Mouse (Mus musculus) embryonic facial prominence, embryonic 13.5 days (tissue): Measurements from ENCODE around the gene Wbp2nl. TPM values are rescaled to one million over a fixed set of nuclear protein-coding genes. Genes with fewer than 3 reads are reported as not detected.

ENCODE experiments used
- ATAC-seq: fragments of 200-750 bp; cut with Nextera tagmentation; 2 replicates; pipeline ENCODE4 v1.8.0; 2017; ENCODE audit warnings: low read depth; ENCODE audit not compliant: insufficient number of reproducible peaks, insufficient read depth, low FRiP score, low TSS enrichment
- H3K27ac ChIP-seq: fragments of 300-500 bp; sonication (generic); 2 replicates; pipeline ENCODE4 v1.5.1; 2015; ENCODE audit warnings: moderate library complexity, mild to moderate bottlenecking, inconsistent platforms
- H3K27me3 ChIP-seq: fragments of 300-500 bp; sonication (generic); 2 replicates; pipeline ENCODE4 v1.6.1; 2015; ENCODE audit warnings: mild to moderate bottlenecking, inconsistent platforms
- H3K36me3 ChIP-seq: fragments of 300-500 bp; sonication (generic); 2 replicates; pipeline ENCODE4 v1.6.1; 2015; ENCODE audit warnings: mild to moderate bottlenecking, inconsistent platforms
- H3K4me1 ChIP-seq: fragments of 300-500 bp; sonication (generic); 2 replicates; pipeline ENCODE4 v1.6.1; 2015; ENCODE audit warnings: inconsistent platforms
- H3K4me2 ChIP-seq: fragments of 300-500 bp; sonication (generic); 2 replicates; pipeline ENCODE4 v1.6.1; 2015; ENCODE audit warnings: moderate library complexity, mild to moderate bottlenecking, inconsistent platforms
- H3K4me3 ChIP-seq: fragments of 300-500 bp; sonication (generic); 2 replicates; pipeline ENCODE4 v1.5.1; 2015; ENCODE audit warnings: mild to moderate bottlenecking, inconsistent platforms
- H3K9ac ChIP-seq: fragments of 300-500 bp; sonication (generic); 2 replicates; pipeline ENCODE4 v1.6.1; 2015; ENCODE audit warnings: mild to moderate bottlenecking, inconsistent platforms
- H3K9me3 ChIP-seq: fragments of 300-500 bp; sonication (generic); 2 replicates; pipeline ENCODE4 v1.6.1; 2016; ENCODE audit warnings: inconsistent platforms
- WGBS: fragments of 180-500 bp; shearing (Covaris S2); methylation state at CpG from one replicate; pipeline ENCODE4 v1.1.7; 2015; ENCODE audit warnings: mixed read lengths; 5-methylcytosine and 5-hydroxymethylcytosine counted together
- polyA plus RNA-seq: library from polyadenylated mRNA; unstranded; fragments of >200 nt; fragmentation: Nextera tagmentation; extraction: Ambion mirVana; gene quantifications from 2 replicates; pipeline ENCODE4 v1.2.1, GENCODE M21; 2015

Wbp2nl gene
- polyA plus RNA-seq, 1 experiment from 2014 or later, result not detected

DNA sequence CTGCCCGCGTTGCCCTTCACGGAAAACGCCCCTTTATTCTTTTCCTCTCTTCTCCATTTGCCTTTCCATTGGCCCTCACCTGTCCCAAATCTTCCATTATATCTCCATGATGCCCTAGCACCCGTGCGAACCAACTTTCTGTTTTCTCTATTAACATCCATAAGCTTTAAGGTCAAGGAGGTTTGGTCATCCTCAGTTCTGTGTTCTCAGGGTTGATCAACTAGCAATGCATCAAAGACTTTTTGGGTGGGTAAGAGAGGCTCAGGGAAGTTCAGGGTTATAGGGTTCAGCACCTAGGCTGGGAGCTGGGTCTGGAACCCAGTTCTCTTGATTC, 24.2 kb upstream of the Wbp2nl start, which contains the start of gene Sept3:
TSS of gene Sept3 (plus strand) at position 301 of the 334 bp plus-strand sequence.
- Histone ChIP-seq H3K9ac (peak within 1 kb of the TSS; percentile 82), H3K4me3 (peak within 1 kb of the TSS; percentile 66), H3K36me3 (peaks cover 12% of the 10 kb centered on the region), H3K4me2 (peak within 1 kb of the TSS; percentile 95), H3K27ac (0 out of 2 replicates have a peak within 1 kb of the TSS, but pooled peaks have one; percentile 22), H3K27me3 (peaks cover 47% of the 10 kb centered on the region), H3K4me1 (peaks cover 12% of the 10 kb centered on the region), H3K9me3 (no peaks in the 10 kb centered on the region)
- 29% methylated on average over 6 of the region's 6 CpGs for WGBS
- ATAC-seq, result no peak

DNA sequence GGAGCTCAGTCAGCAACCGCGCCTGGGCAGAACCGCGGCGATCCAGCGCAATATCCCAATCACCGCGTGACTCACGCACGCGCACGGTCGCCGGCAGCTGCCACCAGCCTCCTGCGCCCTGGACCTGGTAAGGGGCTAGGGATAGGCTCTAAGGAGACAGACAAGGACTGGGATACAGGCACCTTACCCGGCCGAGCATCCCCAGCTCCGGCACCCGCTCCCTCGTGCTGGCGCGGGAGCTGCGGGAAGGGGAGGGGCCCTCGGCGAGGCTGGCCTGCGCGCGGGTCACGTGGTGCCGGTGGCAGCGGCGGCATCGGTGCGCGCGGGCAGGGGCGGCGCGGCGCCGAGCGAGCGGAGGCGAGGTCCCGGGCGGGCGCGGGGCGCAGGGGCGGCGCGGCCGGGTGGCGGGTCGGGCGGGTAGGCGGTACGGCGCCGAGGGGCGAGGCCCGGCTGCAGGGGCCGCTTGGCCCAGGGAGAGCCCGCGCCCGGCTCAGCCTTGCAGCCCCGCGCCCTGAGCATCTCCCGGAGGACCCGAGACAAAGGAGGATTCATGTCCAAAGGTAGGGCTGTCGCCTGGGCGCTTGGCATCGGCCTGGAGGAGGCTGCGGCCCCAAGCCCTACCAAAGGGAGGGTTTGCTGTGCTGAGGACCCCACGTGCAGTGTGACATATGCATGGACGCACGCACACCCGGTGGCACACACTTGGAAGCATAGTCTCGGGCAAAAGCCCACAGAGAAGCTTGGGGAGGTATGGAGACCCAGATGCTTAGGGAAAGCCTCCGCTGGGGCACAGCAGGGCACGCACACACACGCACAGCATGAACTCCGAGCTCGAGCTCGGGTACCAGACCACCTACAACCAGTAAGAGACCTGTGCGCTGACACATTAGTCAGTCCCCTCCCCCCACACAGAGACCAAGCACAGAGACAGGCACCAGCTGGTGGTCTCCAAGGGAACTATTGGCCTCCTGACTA, 23.5 kb upstream of the Wbp2nl start:
- peak overlapping the region; percentile 95 for H3K4me2 ChIP-seq
- H3K4me1 ChIP-seq, result peaks cover 12% of the 10 kb centered on the region
- peak overlapping the region; percentile 82 for H3K9ac ChIP-seq
- H3K4me3 ChIP-seq, result peak overlapping the region; percentile 66
- under 1% methylated on average over 82 of the region's 86 CpGs for WGBS
- 0 out of 2 replicates have a peak overlapping the region, but pooled peaks have one; percentile 22 for H3K27ac ChIP-seq
- H3K27me3 ChIP-seq, result peaks cover 47% of the 10 kb centered on the region
- H3K36me3 ChIP-seq, result peaks cover 18% of the 10 kb centered on the region
- no peaks in the 10 kb centered on the region for H3K9me3 ChIP-seq
- peak; percentile 49 for ATAC-seq

DNA sequence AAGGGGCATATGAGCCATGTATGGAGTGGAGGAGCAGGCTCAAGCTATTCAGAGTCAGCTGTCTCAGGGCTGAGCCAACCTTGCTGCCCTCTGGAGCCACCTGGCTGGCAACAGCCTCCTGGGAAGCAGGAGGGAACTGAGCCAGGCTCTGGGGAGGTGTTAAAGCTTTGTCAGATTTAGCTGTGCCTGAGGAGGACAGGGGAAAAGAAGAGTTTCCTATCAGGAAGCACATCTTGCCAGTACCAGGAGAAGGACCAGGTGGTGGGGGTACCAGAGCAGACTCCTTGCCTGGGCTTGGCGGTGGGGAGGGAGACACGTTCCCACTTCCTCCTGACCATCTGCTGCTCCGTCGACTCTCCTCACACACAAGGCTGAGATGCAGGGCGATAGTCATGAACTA, 21.2 kb upstream of the Wbp2nl start:
- Histone ChIP-seq H3K27ac (no peak overlapping the region), H3K27me3 (peaks cover 35% of the 10 kb centered on the region), H3K9ac (no peak overlapping the region), H3K9me3 (no peaks in the 10 kb centered on the region), H3K36me3 (peaks cover 37% of the 10 kb centered on the region), H3K4me1 (peaks cover 12% of the 10 kb centered on the region), H3K4me3 (no peak overlapping the region), H3K4me2 (no peak overlapping the region)
- WGBS, result 88% methylated on average over 5 of the region's 5 CpGs
- ATAC-seq, result no peak

DNA sequence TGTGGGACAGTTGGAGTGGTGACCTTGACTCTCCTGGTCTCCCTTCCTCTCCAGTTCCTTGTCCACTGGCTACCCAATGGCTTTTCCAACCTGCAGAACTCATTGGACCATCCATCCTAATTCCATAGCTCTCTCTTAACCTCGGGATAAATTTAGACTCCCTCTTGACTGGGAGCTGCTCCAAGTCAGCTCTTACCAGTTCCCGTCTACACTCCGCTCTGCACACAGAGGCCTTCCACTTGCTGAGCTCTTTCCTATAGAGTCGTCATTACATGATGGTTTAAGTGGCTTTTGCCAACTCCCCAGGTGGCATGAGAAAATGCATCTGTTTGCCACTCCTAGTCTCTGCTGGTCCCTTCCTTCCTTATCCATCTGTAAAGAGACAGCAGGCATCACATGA, 18.1 kb upstream of the Wbp2nl start:
- Histone ChIP-seq H3K27ac (no peak overlapping the region), H3K9me3 (no peaks in the 10 kb centered on the region), H3K27me3 (peaks cover 7% of the 10 kb centered on the region; the same call in 1 of the 2 replicates), H3K4me2 (no peak overlapping the region), H3K4me3 (no peak overlapping the region), H3K9ac (no peak overlapping the region), H3K4me1 (peaks cover 9% of the 10 kb centered on the region), H3K36me3 (peaks cover 67% of the 10 kb centered on the region)
- 82% methylated on average over 4 of the region's 4 CpGs for WGBS
- no peak for ATAC-seq

GRCm38 (mm10) chr15:82286157-82286556, 12.6 kb upstream of the Wbp2nl start:
- no peak for ATAC-seq
- no peak overlapping the region for H3K4me2 ChIP-seq
- H3K9me3 ChIP-seq, result no peaks in the 10 kb centered on the region
- H3K27me3 ChIP-seq, result no peaks in the 10 kb centered on the region
- H3K4me1 ChIP-seq, result no peaks in the 10 kb centered on the region
- H3K4me3 ChIP-seq, result no peak overlapping the region
- H3K9ac ChIP-seq, result no peak overlapping the region
- peaks cover 79% of the 10 kb centered on the region for H3K36me3 ChIP-seq
- WGBS, result 66% methylated on average over 12 of the region's 12 CpGs
- no peak overlapping the region for H3K27ac ChIP-seq

- no peak for ATAC-seq
- Histone ChIP-seq H3K4me1 (peaks cover 14% of the 10 kb centered on the region), H3K27me3 (no peaks in the 10 kb centered on the region), H3K4me2 (no peak overlapping the region), H3K9ac (no peak overlapping the region), H3K36me3 (peaks cover 54% of the 10 kb centered on the region), H3K27ac (no peak overlapping the region), H3K9me3 (no peaks in the 10 kb centered on the region), H3K4me3 (no peak overlapping the region)
- WGBS, result 86% methylated on average over 7 of the region's 7 CpGs
These were observed 8.5 kb upstream of the Wbp2nl start for GRCm38 (mm10) chr15:82290252-82290651.

- H3K27ac ChIP-seq, result no peak overlapping the region
- no peaks in the 10 kb centered on the region for H3K9me3 ChIP-seq
- H3K9ac ChIP-seq, result no peak overlapping the region
- H3K27me3 ChIP-seq, result no peaks in the 10 kb centered on the region
- H3K4me1 ChIP-seq, result peaks cover 14% of the 10 kb centered on the region
- WGBS, result 41% methylated on average over 5 of the region's 5 CpGs
- no peak for ATAC-seq
- no peak overlapping the region for H3K4me3 ChIP-seq
- peaks cover 38% of the 10 kb centered on the region for H3K36me3 ChIP-seq
- peak overlapping the region; percentile 40 for H3K4me2 ChIP-seq
These were observed 5.9 kb upstream of the Wbp2nl start for GRCm38 (mm10) chr15:82292851-82293250.

GRCm38 (mm10) chr15:82293271-82293711, 5.5 kb upstream of the Wbp2nl start:
- H3K9me3 ChIP-seq, result no peaks in the 10 kb centered on the region
- peak overlapping the region; percentile 40 for H3K4me2 ChIP-seq
- WGBS, result 14% methylated on average over 7 of the region's 7 CpGs
- peaks cover 14% of the 10 kb centered on the region for H3K4me1 ChIP-seq
- no peak overlapping the region for H3K27ac ChIP-seq
- no peak overlapping the region for H3K4me3 ChIP-seq
- peaks cover 35% of the 10 kb centered on the region for H3K36me3 ChIP-seq
- no peaks in the 10 kb centered on the region for H3K27me3 ChIP-seq
- no peak overlapping the region for H3K9ac ChIP-seq
- 0 out of 2 replicates have a peak, but pooled peaks have one; percentile 32 for ATAC-seq

- 54% methylated on average over 8 of the region's 8 CpGs for WGBS
- Histone ChIP-seq H3K4me3 (no peak overlapping the region), H3K27ac (no peak overlapping the region), H3K9ac (no peak overlapping the region), H3K4me1 (peaks cover 14% of the 10 kb centered on the region), H3K4me2 (no peak overlapping the region), H3K9me3 (no peaks in the 10 kb centered on the region), H3K27me3 (no peaks in the 10 kb centered on the region; the same call in 1 of the 2 replicates), H3K36me3 (peaks cover 30% of the 10 kb centered on the region)
- ATAC-seq, result no peak
These were observed 4.7 kb upstream of the Wbp2nl start for GRCm38 (mm10) chr15:82294059-82294458.

- no peaks in the 10 kb centered on the region for H3K4me1 ChIP-seq
- H3K9me3 ChIP-seq, result no peaks in the 10 kb centered on the region
- H3K4me2 ChIP-seq, result no peak overlapping the region
- H3K27me3 ChIP-seq, result no peaks in the 10 kb centered on the region
- H3K36me3 ChIP-seq, result no peaks in the 10 kb centered on the region
- H3K27ac ChIP-seq, result no peak overlapping the region
- H3K4me3 ChIP-seq, result no peak overlapping the region
- 73% methylated on average over 3 of the region's 3 CpGs for WGBS
- H3K9ac ChIP-seq, result no peak overlapping the region
- ATAC-seq, result no peak
These were observed 8.4 kb downstream of the Wbp2nl start for GRCm38 (mm10) chr15:82307107-82307506.

DNA sequence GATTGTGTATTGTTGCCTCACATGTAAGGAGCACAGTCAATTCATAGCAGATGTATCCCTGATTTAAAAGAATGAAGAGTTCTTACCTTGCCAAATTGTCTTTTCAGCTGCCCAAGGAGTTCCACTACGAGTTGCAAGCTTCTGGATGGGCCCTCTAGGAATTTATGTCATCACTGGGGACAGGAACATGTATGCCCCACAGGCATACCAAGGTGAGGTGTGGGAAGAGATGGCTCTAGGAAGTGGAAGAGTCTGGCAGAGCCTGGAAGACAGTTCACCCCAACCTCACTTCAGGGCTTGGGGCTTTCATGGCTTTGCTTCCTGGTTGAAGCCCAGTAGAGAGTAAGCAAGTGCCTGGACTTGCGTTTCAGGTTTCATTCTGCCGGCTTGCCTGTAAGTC, 9.7 kb downstream of the Wbp2nl start:
- Histone ChIP-seq H3K4me3 (no peak overlapping the region), H3K36me3 (no peaks in the 10 kb centered on the region), H3K9me3 (no peaks in the 10 kb centered on the region), H3K4me1 (no peaks in the 10 kb centered on the region), H3K4me2 (no peak overlapping the region), H3K27me3 (no peaks in the 10 kb centered on the region), H3K9ac (no peak overlapping the region), H3K27ac (no peak overlapping the region)
- ATAC-seq, result no peak
- 59% methylated on average over 3 of the region's 3 CpGs for WGBS

DNA sequence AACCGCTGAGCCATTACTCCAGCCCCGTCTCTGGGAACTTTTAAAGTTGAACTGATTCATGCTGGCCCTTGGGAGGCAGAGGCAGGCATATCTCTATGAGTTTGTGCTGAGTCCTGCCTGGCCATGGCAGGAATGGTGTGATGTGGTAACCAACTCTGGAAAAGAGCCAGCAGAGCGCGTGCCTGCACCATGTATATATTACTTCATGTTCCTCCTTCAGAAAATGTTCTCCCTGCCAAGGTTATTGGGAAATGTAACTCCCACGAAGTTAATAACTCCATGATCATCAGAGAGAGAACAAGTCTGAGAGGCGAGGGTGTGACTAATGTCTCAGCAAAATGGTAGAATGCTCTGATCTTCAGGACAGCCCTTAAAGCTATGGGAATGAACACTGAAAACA, 19.1 kb downstream of the Wbp2nl start:
- ATAC-seq, result no peak
- WGBS, result 82% methylated on average over 6 of the region's 6 CpGs
- H3K4me1 ChIP-seq, result no peaks in the 10 kb centered on the region
- H3K9ac ChIP-seq, result no peak overlapping the region
- H3K36me3 ChIP-seq, result no peaks in the 10 kb centered on the region
- H3K9me3 ChIP-seq, result no peaks in the 10 kb centered on the region
- H3K27me3 ChIP-seq, result no peaks in the 10 kb centered on the region
- no peak overlapping the region for H3K4me2 ChIP-seq
- no peak overlapping the region for H3K4me3 ChIP-seq
- no peak overlapping the region for H3K27ac ChIP-seq
